Mouse (Mus musculus): ENCODE results near the gene Ccnc. TPM values are rescaled to one million over a fixed set of nuclear protein-coding genes. Genes with fewer than 3 reads are reported as not detected.

Gene Ccnc
- polyA plus RNA-seq, 1 experiment from 2014 or later, result 63.7 TPM

- Histone ChIP-seq H3K9me3 (no peaks in the 10 kb centered on the region), H3K4me2 (no peak overlapping the region), H3K27me3 (no peaks in the 10 kb centered on the region), H3K36me3 (replicated peaks) (peaks cover 48% of the 10 kb centered on the region), H3K27ac (no peak overlapping the region), H3K9ac (no peak overlapping the region), H3K4me1 (peaks cover 12% of the 10 kb centered on the region), H3K4me3 (replicated peaks) (no peak overlapping the region)
- no peak for ATAC-seq (ENCODE audit: low FRiP score)
- 98% methylated on average over 12 of the region's 12 CpGs for WGBS
Observed at GRCm38 (mm10) chr4:21780816-21781726, 53.6 kb downstream of the Ccnc start.

DNA sequence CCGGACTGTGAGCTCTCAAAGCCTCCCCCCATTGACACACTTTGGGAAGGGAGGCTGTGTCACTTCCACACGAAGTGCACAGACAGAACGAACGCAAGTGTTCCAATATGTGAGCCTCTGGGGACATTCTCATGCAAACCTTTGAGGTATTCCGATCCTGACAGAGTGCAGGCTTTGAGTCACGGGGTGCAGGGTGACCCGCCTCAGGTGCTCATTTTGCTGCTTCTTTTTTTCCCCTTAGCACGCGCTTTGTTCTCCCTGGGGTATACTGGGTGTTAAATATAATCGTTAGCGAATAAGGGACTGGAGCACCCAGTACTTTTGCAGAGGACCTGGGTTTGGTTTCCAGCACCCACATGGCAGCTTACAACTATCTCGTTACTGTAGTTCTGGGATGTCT lies 58.8 kb downstream of the Ccnc start:
- 94% methylated on average over 12 of the region's 12 CpGs for WGBS
- peaks cover 60% of the 10 kb centered on the region for H3K36me3 ChIP-seq (replicated peaks)

GRCm38 (mm10) chr4:21788903-21789302 lies 61.4 kb downstream of the Ccnc start:
- no peak overlapping the region for H3K9ac ChIP-seq
- H3K4me1 ChIP-seq, result no peaks in the 10 kb centered on the region
- WGBS, result 80% methylated on average over 6 of the region's 6 CpGs
- 0 out of 2 replicates have a peak overlapping the region, but pooled peaks have one; percentile 8 for H3K27ac ChIP-seq
- H3K9me3 ChIP-seq, result 0 out of 2 replicates have a peak, but pooled peaks cover 3% of the 10 kb centered on the region
- H3K4me3 ChIP-seq (replicated peaks), result no peak overlapping the region
- ATAC-seq (ENCODE audit: low FRiP score), result no peak
- H3K27me3 ChIP-seq, result no peaks in the 10 kb centered on the region
- no peak overlapping the region for H3K4me2 ChIP-seq
- H3K36me3 ChIP-seq (replicated peaks), result peaks cover 47% of the 10 kb centered on the region

More for the DNA sequence above, 58.8 kb downstream of the Ccnc start:
- Histone ChIP-seq H3K27ac (no peak overlapping the region), H3K4me3 (replicated peaks) (no peak overlapping the region), H3K4me1 (no peaks in the 10 kb centered on the region), H3K27me3 (no peaks in the 10 kb centered on the region), H3K9ac (no peak overlapping the region), H3K9me3 (0 out of 2 replicates have a peak, but pooled peaks cover 2% of the 10 kb centered on the region), H3K4me2 (no peak overlapping the region)
- no peak for ATAC-seq (ENCODE audit: low FRiP score)

DNA sequence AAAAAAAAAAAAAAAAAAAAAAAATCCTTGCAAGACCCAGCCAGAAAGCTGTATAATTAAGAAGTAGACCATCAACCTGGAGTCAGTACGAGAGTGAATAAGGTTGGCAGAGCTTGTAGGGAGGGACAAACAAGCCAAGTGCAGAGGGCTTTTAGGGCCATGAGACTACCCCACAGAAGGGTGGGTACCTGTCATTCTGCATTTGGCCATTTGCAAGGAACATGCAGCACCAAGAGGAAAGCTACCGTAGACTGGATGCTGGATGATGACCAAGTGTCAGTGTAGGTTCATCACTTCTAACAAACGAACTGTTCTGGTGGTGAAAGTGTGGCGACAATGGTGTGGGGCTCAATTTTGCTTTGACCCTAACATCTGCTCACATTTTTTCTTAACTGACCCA lies 62.3 kb downstream of the Ccnc start:
- Histone ChIP-seq H3K9me3 (0 out of 2 replicates have a peak, but pooled peaks cover 3% of the 10 kb centered on the region), H3K4me3 (replicated peaks) (no peak overlapping the region), H3K4me2 (no peak overlapping the region), H3K27ac (no peak overlapping the region), H3K27me3 (no peaks in the 10 kb centered on the region), H3K4me1 (no peaks in the 10 kb centered on the region), H3K36me3 (replicated peaks) (peaks cover 37% of the 10 kb centered on the region), H3K9ac (no peak overlapping the region)
- WGBS, result 93% methylated on average over 4 of the region's 4 CpGs
- ATAC-seq (ENCODE audit: low FRiP score), result no peak

DNA sequence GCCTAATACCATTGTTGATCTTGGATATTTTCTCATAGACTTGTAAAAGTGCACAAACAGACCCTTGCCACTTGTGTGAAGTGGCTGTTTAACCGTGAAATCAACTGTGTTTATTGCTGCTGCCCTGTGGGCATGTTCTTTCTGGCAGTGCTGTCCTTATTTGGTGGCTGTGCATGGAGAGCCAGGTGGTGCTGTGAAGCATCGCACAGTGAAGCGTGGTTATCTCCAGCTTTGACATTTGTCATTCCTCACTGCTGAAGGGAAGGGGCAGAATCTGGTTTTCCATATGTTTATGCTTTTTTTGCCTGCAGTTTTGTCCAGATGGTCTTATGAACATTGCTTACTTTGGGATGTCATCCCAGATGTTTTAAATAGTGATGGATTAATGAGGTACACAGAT lies 66.1 kb downstream of the Ccnc start:
- H3K27ac ChIP-seq, result no peak overlapping the region
- no peak overlapping the region for H3K4me3 ChIP-seq (replicated peaks)
- no peaks in the 10 kb centered on the region; the same call in 1 of the 2 replicates for H3K4me1 ChIP-seq
- peaks cover 20% of the 10 kb centered on the region for H3K36me3 ChIP-seq (replicated peaks)
- no peak overlapping the region for H3K4me2 ChIP-seq
- no peak for ATAC-seq (ENCODE audit: low FRiP score)
- H3K9ac ChIP-seq, result no peak overlapping the region
- WGBS, result 80% methylated on average over 3 of the region's 3 CpGs
- no peaks in the 10 kb centered on the region for H3K27me3 ChIP-seq
- 0 out of 2 replicates have a peak, but pooled peaks cover 3% of the 10 kb centered on the region for H3K9me3 ChIP-seq

- H3K4me3 ChIP-seq (replicated peaks), result no peak overlapping the region
- no peaks in the 10 kb centered on the region for H3K9me3 ChIP-seq
- H3K36me3 ChIP-seq (replicated peaks), result peaks cover 43% of the 10 kb centered on the region
- H3K27ac ChIP-seq, result no peak overlapping the region
- no peak for ATAC-seq (ENCODE audit: low FRiP score)
- H3K9ac ChIP-seq, result no peak overlapping the region
- H3K27me3 ChIP-seq, result no peaks in the 10 kb centered on the region
- H3K4me1 ChIP-seq, result no peaks in the 10 kb centered on the region; the same call in 1 of the 2 replicates
- WGBS, result 97% methylated on average over 1 of the region's 1 CpGs
- H3K4me2 ChIP-seq, result no peak overlapping the region
Observed at GRCm38 (mm10) chr4:21801013-21801412, 73.5 kb downstream of the Ccnc start.

DNA sequence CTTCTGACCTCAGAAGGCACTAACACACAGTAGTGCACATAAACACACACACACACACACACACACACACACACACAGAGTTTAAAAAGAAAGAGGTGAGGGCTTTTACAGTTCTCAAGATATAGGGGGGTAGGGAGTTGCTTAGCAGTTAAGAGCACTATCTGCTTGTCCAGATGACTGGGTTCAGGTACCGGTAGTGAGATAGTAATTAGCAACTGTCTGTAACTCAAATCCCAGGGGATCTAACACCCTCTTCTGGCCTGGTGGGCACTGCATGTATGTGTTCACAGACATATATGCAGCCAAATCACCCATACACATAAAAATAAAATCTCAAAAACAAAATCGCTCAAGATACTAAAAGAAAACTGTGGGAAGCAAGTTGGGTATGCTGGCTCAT lies 74.1 kb downstream of the Ccnc start:
- H3K9ac ChIP-seq, result no peak overlapping the region
- peaks cover 43% of the 10 kb centered on the region for H3K36me3 ChIP-seq (replicated peaks)
- ATAC-seq (ENCODE audit: low FRiP score), result no peak
- no peak overlapping the region for H3K4me3 ChIP-seq (replicated peaks)
- 90% methylated on average over 2 of the region's 2 CpGs for WGBS
- no peaks in the 10 kb centered on the region for H3K9me3 ChIP-seq
- H3K27ac ChIP-seq, result no peak overlapping the region
- no peaks in the 10 kb centered on the region; the same call in 1 of the 2 replicates for H3K4me1 ChIP-seq
- no peaks in the 10 kb centered on the region for H3K27me3 ChIP-seq
- no peak overlapping the region for H3K4me2 ChIP-seq

DNA sequence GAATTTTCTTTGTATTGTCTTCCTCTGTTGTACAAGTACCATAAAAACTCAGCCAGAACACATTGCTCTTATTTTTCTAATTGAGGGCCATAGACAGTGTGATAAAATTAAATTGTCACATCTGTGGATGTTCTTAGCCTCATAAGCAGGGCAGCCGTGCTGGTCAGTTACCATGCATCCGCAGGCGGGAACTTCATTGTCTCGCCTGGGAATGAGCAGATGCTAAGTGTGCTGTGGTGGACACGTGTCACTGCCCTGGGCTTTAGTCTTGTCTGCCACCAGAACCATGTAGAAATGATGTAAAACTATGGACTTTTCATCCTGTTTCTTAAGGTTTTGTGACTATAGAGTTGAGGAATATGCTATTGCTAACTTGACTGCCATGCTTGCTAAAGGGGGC lies 79.7 kb downstream of the Ccnc start:
- no peak overlapping the region for H3K4me3 ChIP-seq (replicated peaks)
- H3K36me3 ChIP-seq (replicated peaks), result peaks cover 30% of the 10 kb centered on the region
- no peaks in the 10 kb centered on the region for H3K27me3 ChIP-seq
- H3K27ac ChIP-seq, result no peak overlapping the region
- H3K4me2 ChIP-seq, result no peak overlapping the region
- ATAC-seq (ENCODE audit: low FRiP score), result peak; percentile 23; the same call in 1 of the 2 replicates
- no peaks in the 10 kb centered on the region for H3K9me3 ChIP-seq
- 73% methylated on average over 5 of the region's 5 CpGs for WGBS
- H3K9ac ChIP-seq, result no peak overlapping the region
- H3K4me1 ChIP-seq, result no peaks in the 10 kb centered on the region

Other genes starting within 250 kb of the Ccnc start
- 0.42 and 0.60 TPM in 2 replicates for gene Prdm13, start 41.7 kb upstream of the Ccnc start, polyA plus RNA-seq (2016; fragmentation: Nextera tagmentation; extraction: Ambion mirVana)
- gene Usp45, start 39.5 kb downstream of the Ccnc start, polyA plus RNA-seq (2016; fragmentation: Nextera tagmentation; extraction: Ambion mirVana), result 12.9 and 13.4 TPM in 2 replicates
- gene Tstd3, start 39.5 kb downstream of the Ccnc start, polyA plus RNA-seq (2016; fragmentation: Nextera tagmentation; extraction: Ambion mirVana), result 21.7 and 23.5 TPM in 2 replicates
- 235 and 243 TPM in 2 replicates for gene Pnisr, start 119.9 kb downstream of the Ccnc start, polyA plus RNA-seq (2016; fragmentation: Nextera tagmentation; extraction: Ambion mirVana)
- 10.9 and 11.7 TPM in 2 replicates for gene Coq3, start 152.0 kb downstream of the Ccnc start, polyA plus RNA-seq (2016; fragmentation: Nextera tagmentation; extraction: Ambion mirVana)
- 23.0 and 26.8 TPM in 2 replicates for gene Faxc, start 203.6 kb downstream of the Ccnc start, polyA plus RNA-seq (2016; fragmentation: Nextera tagmentation; extraction: Ambion mirVana)

All from forebrain, embryonic 12.5 days (tissue).